Mouse (Mus musculus): ENCODE data around the gene Tob2.

Tob2 gene

DNA sequence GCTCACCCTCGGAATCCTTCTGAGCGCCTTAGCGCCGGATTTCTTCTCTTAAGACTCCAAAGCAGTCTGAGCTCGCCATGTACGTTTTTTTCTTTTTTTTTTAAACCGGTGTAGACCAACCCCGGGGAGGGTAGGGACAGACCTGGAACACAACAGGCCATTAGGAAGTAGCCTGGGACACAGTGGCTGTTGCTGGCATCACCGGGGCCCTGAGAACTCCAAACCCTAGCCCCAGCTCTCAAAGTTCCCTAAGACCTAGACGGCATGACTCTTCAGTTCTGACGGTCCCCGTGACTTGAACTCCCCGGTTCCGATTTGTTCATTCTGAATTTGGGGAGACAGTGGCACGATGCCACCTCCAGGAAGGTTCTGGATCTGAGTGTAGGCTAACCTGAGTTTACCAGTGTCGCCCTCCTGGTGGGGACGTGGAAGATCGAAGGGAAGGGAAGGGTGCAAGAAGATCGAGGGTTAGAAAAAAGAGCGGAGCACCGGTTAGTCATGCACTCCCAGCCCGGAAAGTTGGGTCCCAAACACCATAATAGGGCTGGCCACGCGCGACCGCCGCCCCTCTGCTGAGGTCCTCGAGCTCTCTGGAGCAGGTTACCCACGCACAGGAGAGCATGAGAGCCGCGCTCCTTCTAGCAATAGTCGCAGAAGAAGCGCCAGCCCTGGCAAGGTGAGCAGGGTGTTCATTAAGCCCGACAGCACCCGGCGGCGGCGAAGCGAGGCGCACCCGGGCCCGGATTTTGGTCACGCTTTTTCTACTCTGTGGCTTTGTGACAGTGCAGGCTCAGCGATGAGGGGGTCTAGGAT lies at the start of gene Tob2:
TSS of gene Tob2 (minus strand) at position 280 of the 813 bp plus-strand sequence.
- peak; percentile 63 to 86 for DNase-seq (ENCODE audit: low spot score in 2 of 2)

GRCm38 (mm10) chr15:81907953-81908352 lies 49.4 kb upstream of the Tob2 start:
- no peak for DNase-seq (ENCODE audit: low spot score in 2 of 2)

- DNase-seq (ENCODE audit: low spot score in 2 of 2) = peak; percentile 71 to 91
Observed at GRCm38 (mm10) chr15:81904939-81905338, 46.3 kb upstream of the Tob2 start.

DNA sequence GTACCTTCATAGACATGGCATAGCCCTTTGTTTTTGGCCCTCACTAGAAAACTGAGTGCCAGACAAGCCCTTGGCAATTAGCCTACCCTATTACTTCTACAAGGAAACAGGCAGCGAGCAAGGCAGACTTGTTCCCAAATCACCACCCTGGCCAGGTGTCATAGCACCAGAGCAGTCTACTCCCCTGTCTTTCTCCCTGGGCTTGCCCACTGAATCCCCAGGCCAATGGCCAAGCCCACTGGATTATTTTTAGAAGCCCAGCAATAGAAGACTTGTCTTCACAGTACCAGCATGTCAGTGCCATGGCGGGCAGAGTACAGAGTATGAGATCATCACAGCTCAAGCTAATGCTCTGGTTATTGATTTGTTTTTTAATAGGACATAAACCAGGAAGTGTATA lies 40.2 kb upstream of the Tob2 start:
- DNase-seq (ENCODE audit: low spot score in 2 of 2) = no peak

GRCm38 (mm10) chr15:81897607-81898285 lies 39.1 kb upstream of the Tob2 start:
- no peak for DNase-seq (ENCODE audit: low spot score in 2 of 2)

GRCm38 (mm10) chr15:81896407-81896806 lies 37.8 kb upstream of the Tob2 start:
- DNase-seq (ENCODE audit: low spot score in 2 of 2) = no peak

- DNase-seq (ENCODE audit: low spot score in 2 of 2) = no peak
Observed at GRCm38 (mm10) chr15:81894002-81894401, 35.4 kb upstream of the Tob2 start.

DNA sequence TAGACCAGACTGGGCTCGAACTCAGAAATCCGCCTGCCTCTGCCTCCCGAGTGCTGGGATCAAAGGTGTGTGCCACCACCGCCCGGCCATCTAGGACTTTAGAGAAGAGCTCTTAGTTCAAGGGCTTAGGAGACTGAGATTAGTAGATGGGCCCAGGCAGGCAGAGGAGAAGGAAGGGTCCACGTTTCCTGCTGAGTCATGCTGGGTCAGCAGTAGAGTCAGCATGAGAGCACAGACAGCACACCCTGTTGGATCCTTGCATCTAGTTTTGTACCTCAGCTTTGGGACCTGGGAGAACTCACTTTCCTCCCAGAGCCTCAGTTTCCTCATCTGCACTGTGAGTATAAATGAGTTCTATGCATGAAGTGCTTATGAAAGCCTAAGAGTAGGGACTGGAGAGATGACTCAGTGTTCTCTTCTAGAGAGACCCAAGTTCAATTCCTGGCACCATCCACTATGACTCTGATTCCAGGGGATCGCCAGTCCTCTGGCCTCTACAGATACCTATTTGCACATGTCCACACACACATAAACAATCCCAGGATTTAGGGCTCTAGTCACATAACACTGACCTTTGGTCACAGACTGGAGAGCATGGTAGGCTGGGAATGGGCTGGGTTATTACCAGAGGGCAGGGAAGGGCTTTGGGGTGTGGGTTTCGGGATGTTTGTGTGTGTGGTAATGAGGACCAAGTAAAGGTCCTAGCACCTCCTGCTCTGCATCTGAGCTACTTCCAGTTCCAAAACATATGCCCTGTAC lies 33.4 kb upstream of the Tob2 start:
- DNase-seq (ENCODE audit: low spot score in 2 of 2) = no peak

GRCm38 (mm10) chr15:81891140-81891802 lies 32.7 kb upstream of the Tob2 start:
- DNase-seq (ENCODE audit: low spot score in 2 of 2) = no peak

DNA sequence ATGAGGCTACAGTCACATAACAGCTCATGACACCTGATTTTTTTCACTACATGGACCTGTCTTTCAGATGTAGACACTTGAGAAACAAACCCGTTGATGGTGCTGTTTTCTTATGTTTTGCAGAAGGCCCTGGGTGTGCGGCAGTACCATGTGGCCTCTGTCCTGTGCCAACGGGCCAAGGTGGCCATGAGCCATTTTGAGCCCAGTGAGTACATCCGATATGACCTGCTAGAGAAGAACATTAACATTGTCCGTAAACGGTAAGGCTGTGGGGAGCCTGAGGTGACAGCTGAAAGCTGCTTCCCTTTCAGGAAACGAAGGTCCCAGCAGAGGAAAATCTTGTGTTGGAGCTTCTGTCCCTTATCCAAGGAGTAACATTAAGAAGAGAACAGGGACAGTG lies 30.6 kb upstream of the Tob2 start:
- no peak for DNase-seq (ENCODE audit: low spot score in 2 of 2)

- DNase-seq (ENCODE audit: low spot score in 2 of 2) = no peak
Observed at GRCm38 (mm10) chr15:81886795-81887550, 28.4 kb upstream of the Tob2 start.

GRCm38 (mm10) chr15:81885418-81885934 lies 26.9 kb upstream of the Tob2 start:
- DNase-seq (ENCODE audit: low spot score in 2 of 2) = no peak

DNA sequence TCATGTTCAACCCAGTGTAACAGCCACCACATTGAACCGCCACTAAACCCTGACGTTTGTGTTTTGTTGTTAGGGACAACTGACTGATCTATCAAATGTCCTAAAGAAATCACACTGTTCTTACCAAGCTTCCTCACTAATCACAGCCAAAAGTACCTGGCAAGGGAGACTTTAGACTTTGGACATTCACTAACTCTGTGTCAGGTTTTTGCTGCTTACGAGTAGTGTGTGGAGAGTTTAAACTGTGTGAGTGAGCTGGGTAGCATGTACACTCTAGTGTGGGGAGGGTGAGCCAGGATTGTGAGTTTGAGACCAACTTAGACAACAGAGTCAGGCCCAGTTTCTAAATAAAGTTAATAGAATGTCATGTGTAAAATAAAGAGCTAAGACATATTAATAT lies 23.8 kb upstream of the Tob2 start:
- DNase-seq (ENCODE audit: low spot score in 2 of 2) = no peak

- no peak for DNase-seq (ENCODE audit: low spot score in 2 of 2)
Observed at GRCm38 (mm10) chr15:81879531-81880401, 21.2 kb upstream of the Tob2 start.

DNA sequence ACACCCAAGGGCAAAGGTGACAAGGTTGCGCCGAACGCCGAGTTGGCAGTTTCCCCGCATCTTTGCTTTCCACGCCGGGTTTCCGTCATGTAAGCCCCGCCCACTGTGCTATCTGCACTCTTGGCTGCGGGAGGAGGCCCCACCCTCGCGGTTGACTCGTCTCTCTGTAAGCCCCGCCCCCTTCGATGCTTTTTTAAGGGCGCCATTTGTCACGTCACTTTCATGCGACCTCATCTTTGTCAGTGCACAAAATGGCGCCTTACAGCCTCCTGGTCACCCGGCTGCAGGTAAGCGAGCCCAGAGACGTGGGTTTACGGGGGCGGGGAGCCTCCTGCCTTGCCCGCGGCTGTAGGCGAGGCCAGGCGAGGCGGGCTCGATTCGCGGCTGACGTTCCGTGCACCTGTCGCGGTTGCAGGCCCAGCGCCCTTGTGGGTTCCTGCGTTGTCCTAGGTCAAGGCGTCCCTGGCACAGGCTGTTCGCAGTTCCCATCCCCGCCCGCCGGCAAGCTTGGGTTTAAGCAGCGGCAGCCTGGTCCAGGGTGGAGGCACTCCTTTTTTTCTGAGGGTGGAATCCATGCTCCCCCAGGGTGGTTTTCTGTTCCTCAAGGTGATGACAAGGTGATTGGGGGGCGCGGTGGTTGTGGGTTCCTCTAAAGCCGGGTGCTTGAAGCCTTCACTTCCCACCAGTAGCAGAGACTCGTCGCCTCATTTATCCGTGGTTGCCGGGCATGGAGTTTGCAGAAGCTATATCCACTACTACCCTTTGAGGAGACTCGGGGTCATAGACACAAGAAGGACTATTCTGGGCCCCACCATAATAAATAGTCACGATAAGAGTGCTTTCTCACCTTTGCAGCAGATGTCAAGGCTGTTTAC lies 13.9 kb upstream of the Tob2 start, which contains the start of gene Aco2:
TSS of gene Aco2 (plus strand) at position 48 of the 875 bp plus-strand sequence.
- DNase-seq (ENCODE audit: low spot score in 2 of 2) = peak; percentile 99

GRCm38 (mm10) chr15:81871604-81872261 lies 13.1 kb upstream of the Tob2 start, which contains the start of gene Phf5a:
Gene Phf5a, minus strand, starts transcription at chr15:81871911.
- DNase-seq (ENCODE audit: low spot score in 2 of 2) = peak; percentile 81 to 90

GRCm38 (mm10) chr15:81869985-81870384 lies 11.4 kb upstream of the Tob2 start:
- DNase-seq (ENCODE audit: low spot score in 2 of 2) = no peak

- DNase-seq (ENCODE audit: low spot score in 2 of 2) = no peak
Observed at GRCm38 (mm10) chr15:81864238-81864637, 5.6 kb upstream of the Tob2 start.

All from spleen, postnatal 4 days (tissue).